Mouse (Mus musculus) bone marrow macrophage, adult 2 months (primary cell): ENCODE data around the gene Cav3.

Experiments used
- CTCF ChIP-seq: IDR thresholded peaks from 2 replicates; pipeline ENCODE4 v1.5.1; 2012; ENCODE audit warnings: low read depth, mild to moderate bottlenecking, low read length, moderate library complexity
- POLR2A ChIP-seq: IDR thresholded peaks from 2 replicates; pipeline ENCODE4 v1.6.1; 2012; ENCODE audit warnings: mild to moderate bottlenecking, low read depth, low read length, borderline replicate concordance

GRCm38 (mm10) chr6:112423746-112424501 is 35.4 kb upstream of the Cav3 start:
- TF ChIP-seq CTCF (no peak), POLR2A (no peak)
